Mouse (Mus musculus): ENCODE data around the gene Npas4. TPM values are rescaled to one million over a fixed set of nuclear protein-coding genes. Genes with fewer than 3 reads are reported as not detected.
A peak's percentile ranks its signal among the peaks of the same experiment; 100 is the strongest.

Gene Npas4
- 10 to 100 TPM in 1 of 2 experiments, 1 to 10 TPM in 1; 9.1 to 10.8 TPM for total RNA-seq (2021)

DNA sequence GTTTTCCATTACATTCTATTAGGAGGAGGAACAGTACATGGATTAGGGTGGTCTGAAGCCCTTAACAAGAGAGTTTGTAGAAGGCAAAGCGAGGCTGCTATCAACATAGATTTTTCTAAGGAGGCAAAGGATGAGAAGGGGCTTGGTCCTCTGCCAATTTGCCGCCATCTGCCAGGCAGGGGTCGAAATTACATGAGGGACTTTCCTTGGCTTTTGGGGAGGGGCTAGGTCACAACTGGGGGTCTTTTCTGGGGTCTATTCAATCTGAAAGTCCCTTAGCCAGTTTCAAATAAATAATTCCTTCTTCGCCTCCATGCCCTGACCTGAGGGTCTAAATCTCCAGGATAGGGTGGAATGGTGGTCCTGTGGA, at the start of gene Npas4:
Gene Npas4, minus strand, starts transcription at position 61 of the 370 bp plus-strand sequence.
- peak in 1 of 2 experiments; percentile 47 for DNase-seq (ENCODE audit: extremely low spot score in 1 of 2, low spot score in 2 of 2)
- intact Hi-C loops (cut with DNase I): no loop called here

DNA sequence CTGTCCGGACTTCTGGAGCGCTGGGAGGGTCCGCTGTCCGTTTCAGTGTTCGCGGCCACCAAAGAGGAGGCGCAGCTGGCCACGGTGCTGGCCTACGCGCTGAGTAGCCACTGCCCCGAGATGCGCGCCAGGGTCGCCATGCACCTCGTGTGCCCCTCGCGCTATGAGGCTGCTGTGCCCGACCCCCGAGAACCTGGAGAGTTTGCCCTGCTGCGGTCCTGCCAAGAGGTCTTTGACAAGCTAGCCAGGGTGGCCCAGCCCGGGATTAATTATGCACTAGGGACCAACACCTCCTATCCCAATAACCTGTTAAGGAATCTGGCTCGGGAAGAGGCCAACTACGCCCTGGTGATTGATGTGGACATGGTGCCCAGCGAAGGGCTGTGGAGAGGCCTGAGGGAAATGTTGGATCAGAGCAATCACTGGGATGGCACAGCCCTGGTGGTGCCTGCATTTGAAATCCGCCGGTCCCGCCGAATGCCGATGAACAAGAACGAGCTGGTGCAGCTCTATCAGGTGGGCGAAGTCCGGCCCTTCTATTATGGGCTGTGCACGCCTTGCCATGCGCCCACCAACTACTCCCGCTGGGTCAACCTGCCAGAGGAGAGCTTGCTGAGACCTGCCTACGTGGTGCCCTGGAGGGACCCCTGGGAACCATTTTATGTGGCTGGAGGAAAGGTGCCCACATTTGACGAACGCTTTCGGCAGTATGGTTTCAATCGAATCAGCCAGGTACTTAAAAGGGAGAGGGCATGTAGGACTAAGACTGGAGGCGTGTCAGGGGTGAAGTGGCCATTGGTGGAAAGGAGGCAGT, 49.4 kb upstream of the Npas4 start:
- DNase-seq (ENCODE audit: extremely low spot score in 1 of 2, low spot score in 2 of 2): peak in 1 of 2 experiments; percentile 50
- intact Hi-C loops (cut with DNase I): no loop called here

DNA sequence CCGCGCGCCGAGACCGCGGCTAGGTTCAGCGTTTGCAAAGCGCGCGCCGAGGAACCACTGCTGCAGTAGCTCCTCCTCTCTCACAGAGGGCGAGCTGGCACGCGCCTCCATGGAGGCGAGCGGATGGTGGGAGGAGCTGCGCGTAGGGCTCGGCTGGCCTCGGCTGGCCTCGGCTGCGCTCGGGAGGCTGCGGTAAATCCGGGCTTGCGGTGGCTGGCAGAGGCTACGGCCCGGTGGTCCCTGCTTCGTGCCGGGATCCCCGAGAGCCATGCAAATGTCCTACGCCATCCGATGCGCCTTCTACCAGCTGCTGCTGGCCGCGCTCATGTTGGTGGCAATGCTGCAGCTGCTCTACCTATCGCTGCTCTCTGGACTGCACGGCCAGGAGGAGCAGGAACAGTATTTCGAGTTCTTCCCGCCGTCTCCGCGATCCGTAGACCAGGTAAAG, 48.6 kb upstream of the Npas4 start, which contains the start of the genes B4gat1 and AC124502.3:
Gene B4gat1, plus strand, starts transcription at position 118 of the 448 bp plus-strand sequence.
Gene AC124502.3, plus strand, starts transcription at position 183 of the 448 bp plus-strand sequence.
- peak; percentile 89 to 95 for DNase-seq (ENCODE audit: extremely low spot score in 1 of 2, low spot score in 2 of 2)
- intact Hi-C loops (cut with DNase I): no loop called here

DNA sequence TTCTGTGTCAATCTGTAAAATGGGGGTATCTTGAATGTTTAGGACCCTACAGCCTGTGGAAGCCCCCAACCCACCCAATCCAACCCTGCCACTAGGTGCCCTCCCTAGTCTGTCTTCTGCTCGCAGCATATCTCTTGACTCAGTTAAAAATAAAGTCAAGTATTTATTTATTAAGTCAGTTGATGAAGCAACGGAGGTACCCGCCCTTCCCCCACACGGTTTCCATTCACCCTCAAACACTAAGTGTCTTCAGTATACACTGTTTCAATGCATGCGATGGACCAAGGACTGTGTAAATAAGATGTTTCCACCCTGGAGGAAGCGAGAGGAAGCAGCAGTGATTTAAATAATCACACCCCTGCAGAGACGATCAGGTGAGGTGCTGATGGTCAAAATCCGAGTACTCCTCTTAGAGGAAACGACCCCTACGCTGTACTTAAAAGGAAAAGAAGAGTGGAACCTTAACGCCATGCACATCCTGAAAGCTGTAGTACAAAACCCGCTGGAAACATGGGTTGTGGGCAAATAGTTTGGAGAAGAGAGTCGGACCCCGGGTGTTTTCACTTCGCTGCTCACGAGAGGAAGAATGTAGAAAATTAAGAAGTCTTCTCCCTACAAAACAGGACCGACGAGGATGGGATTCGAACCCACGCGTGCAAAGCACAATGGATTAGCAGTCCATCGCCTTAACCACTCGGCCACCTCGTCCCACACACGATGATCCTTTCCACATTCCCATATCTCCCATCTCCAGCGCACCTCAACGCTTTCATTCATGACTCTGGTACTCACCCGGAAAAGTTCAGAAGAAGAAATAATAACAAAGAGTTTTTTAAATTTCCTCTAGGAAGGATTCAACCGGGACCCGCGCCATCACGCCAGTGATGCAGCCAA, 47.8 kb upstream of the Npas4 start:
- intact Hi-C loops (cut with DNase I): no loop called here
- DNase-seq (ENCODE audit: extremely low spot score in 1 of 2, low spot score in 2 of 2): peak; percentile 77 to 82

DNA sequence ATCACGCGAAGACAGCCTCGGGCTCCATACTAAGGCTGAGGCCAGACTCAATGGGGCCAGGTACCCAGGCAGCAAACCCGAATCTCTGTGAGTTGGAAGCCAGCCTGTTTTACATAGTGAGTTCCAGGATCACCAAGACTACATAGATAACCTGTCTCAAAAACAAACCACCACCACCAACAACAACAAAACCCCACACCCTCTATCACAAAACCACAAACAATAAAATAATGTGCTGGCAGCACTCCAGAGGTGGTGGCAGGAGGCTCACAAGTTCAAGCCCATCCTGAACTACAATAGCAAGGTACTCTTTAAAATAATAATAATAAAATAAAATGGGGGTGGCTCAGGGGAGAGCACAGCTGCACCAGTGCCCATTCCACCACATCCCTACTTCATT, 46.5 kb upstream of the Npas4 start:
- intact Hi-C loops (cut with DNase I): no loop called here
- DNase-seq (ENCODE audit: extremely low spot score in 1 of 2, low spot score in 2 of 2): no peak

DNA sequence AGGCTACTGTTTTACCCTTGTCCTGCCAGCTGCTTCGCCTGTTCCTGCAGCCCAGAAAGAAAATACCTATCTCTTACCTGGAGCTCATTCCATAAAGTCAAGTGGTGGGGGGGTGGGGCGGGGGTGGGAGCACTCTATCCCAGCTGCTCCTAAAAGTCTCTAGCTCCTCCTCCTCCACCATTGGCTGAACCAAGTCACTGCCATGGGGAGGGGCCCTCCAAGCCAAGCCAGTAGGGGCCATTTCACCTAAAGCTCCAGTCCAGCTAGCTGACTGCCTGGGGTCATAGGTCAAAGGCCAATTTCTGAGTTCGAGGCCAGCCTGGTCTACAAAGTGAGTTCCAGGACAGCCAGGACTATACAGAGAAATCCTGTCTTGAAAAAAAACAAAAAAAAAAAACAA, 42.6 kb upstream of the Npas4 start:
- intact Hi-C loops (cut with DNase I): no loop called here

DNA sequence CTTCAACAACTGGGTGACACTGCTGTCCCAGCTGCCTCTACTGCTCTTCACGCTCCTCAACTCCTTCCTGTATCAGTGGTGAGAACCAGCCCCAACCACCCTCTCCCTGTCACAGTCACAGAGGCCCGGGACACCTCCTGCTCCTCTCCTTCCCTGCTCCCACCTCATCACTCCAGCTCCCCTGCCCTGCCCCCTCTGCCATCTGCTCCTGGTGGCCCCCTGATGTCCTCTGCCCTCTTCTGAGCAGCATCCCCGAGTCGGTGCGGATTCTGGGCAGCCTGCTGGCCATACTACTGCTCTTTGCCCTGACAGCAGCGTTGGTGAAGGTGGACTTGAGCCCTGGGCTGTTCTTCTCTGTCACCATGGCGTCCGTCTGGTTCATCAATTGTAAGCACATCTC, 36.0 kb upstream of the Npas4 start:
- peak in 1 of 2 experiments; percentile 30 for DNase-seq (ENCODE audit: extremely low spot score in 1 of 2, low spot score in 2 of 2)
- intact Hi-C loops (cut with DNase I): no loop called here

More for the DNA sequence above, 42.6 kb upstream of the Npas4 start:
- peak in 1 of 2 experiments; percentile 28 for DNase-seq (ENCODE audit: extremely low spot score in 1 of 2, low spot score in 2 of 2)

DNA sequence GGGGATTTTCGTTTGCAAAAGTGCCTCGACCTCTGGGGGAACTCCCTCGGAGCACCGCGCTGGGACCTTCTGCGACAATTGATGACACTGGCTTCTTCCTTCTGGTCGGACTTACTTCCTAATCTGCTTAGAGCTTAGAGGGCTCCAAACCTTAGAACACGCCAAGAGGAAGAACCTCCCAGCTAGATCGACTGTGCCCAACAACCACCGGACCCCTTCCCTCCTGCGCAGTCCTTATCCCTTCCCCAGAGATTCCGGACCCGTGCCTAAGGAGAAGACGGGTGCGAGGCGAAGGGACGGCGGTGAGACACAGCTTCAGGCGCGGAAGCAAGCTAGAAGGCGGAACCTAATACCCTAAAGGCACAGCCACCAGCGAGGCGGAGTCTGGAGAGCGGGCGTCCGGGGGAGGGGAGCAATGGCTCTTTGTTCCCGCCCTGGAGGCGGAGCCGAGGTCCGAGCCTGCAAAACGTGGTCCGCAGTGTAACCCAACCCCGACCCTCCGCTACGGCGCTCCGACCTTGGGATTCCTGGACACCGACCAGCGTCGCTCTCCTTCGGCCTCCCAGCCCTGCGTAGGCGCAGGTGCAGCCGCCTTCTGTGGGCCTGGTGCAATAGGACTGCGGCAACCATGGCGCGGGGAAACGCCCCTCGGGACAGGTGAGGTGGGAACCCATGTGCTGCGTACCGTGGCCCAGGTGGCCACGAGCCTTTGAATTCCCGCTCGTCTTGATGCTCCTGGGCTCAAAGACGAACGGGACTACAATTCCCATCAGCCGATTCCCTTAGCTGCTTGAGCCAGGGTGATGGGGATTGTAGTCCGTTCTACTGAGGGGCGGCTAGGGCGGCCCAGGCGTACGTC, 33.7 kb upstream of the Npas4 start, which contains the start of gene Slc29a2:
Gene Slc29a2, plus strand, starts transcription at position 240 of the 859 bp plus-strand sequence.
- intact Hi-C loops (cut with DNase I): no loop called here

DNA sequence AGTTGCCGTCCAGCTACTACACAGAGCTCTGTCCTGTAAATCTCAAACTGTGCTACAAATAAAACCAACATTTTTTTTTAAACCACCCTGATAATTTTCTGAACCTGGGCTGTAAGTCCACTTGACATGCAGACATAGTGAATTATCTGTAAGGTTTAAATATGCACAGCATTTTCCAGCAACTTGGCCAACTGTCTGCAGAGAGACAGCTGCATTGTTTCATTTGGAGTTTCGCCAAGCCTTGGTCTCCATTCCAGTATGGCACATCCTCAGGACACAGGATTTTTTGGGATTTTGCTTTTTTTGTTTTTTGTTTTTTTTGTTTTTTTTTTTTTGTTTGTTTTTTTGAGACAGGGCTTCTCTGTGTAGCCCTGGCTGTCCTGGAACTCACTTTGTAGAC, 31.3 kb upstream of the Npas4 start:
- intact Hi-C loops (cut with DNase I): no loop called here
- no peak for DNase-seq (ENCODE audit: extremely low spot score in 1 of 2, low spot score in 2 of 2)

More for the DNA sequence above, 33.7 kb upstream of the Npas4 start, which contains the start of gene Slc29a2:
- DNase-seq (ENCODE audit: extremely low spot score in 1 of 2, low spot score in 2 of 2): peak; percentile 85 to 95

DNA sequence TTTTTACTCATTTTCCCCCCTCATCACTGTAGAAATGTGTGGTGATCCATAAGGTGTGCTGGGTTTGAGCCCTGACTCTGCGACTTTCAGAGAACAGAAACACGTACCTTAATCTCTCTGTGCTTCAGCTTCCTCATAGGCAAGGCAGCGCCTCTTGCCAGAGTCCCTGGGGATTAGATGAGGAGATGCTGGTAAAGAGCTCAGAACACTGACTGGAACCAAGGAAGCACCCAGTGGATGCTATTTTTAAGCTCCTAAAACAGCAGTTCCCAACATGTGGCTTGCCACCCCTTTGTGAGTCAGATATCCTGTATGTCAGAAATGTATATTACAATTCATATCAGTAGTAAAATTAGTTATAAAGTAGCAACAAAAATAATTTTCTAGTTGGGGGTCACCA, 28.1 kb upstream of the Npas4 start:
- intact Hi-C loops (cut with DNase I): no loop called here

DNA sequence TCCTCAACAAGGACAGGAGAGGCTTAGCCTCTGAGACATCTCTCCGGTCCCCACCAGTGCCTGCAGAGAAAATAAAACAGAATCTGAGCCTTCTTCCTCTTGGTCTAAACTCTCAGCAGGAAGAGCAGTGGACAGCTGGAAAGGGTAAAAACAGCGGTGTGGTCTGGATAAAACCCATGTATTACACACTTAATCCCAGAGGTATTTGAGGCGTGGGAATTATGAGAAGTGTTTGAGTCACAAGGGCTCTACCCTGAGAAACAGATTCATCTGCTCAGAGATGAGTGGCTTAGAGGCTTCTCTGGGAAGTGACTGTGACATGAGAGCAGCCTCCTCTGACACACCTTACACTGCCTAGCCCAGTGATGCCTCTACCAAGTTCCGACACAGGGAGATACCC, 27.5 kb upstream of the Npas4 start:
- intact Hi-C loops (cut with DNase I): no loop called here
- no peak for DNase-seq (ENCODE audit: extremely low spot score in 1 of 2, low spot score in 2 of 2)

More for the DNA sequence above, 28.1 kb upstream of the Npas4 start:
- DNase-seq (ENCODE audit: extremely low spot score in 1 of 2, low spot score in 2 of 2): no peak

DNA sequence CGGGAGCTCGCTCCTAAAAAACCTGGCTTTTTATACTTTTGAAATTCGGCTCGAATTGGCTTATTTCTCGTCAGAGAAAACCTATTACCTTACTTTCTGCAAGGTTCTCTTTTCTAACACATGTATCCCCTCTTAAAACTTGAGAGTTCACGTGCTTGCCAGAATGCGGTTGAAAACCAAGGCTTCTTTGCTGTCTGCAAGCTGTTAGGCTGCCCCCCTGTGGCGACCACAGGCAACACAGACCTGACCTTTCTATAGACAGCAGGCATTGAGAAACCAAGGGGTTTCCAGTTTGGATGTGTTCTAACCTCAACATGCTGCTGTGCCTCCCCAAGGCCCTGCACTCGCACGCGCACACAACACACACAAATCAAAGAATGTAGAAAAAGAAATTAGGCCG, 26.7 kb upstream of the Npas4 start:
- DNase-seq (ENCODE audit: extremely low spot score in 1 of 2, low spot score in 2 of 2): peak in 1 of 2 experiments; percentile 85
- intact Hi-C loops (cut with DNase I): no loop called here

DNA sequence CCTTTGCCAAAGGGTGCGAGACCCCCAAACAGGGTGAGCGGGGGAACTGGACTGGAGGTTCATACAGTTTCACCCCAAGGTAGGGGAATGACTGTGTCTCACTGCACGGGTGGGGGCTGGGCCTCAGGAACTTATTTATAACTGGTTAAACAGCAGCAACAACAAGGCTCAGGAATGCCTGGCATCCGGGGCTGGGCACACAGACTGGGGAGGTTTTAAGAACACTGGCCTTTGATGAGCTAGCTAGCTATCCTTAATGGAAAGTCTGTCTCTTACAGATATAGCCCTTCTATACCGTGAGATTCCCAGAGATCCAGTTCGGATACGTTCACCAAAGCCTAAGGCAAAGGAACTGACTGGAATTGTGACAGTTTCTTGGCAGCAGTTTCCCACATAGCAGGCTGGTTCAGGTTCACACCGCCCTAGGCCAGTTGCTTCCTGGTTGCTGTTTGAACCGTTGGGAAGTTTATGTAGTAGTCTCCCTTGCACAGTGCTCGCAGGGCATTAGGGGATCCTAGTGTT, 26.2 kb upstream of the Npas4 start:
- DNase-seq (ENCODE audit: extremely low spot score in 1 of 2, low spot score in 2 of 2): peak in 1 of 2 experiments; percentile 63
- intact Hi-C loops (cut with DNase I): no loop called here

DNA sequence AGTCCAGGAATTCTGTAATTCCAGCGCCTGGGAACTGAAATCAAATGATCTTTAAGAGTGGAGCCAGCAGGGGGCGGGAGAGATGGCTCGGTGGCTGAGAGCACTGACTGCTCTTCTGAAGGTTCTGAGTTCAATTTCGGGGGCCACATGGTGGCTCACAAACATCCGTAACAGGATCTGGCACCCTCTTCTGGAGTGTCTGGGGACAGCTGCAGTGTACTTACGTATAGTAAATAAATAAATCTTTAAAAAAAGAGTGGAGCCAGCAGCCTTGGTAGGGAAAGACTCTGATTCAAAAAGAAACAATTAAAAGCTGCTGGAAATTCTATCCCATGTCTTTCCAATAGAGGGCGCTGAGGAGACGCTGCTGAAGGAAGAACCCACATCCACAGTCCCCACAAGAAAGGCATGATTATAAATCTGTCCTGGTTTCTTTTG, 24.9 kb upstream of the Npas4 start:
- intact Hi-C loops (cut with DNase I): no loop called here
- DNase-seq (ENCODE audit: extremely low spot score in 1 of 2, low spot score in 2 of 2): no peak

DNA sequence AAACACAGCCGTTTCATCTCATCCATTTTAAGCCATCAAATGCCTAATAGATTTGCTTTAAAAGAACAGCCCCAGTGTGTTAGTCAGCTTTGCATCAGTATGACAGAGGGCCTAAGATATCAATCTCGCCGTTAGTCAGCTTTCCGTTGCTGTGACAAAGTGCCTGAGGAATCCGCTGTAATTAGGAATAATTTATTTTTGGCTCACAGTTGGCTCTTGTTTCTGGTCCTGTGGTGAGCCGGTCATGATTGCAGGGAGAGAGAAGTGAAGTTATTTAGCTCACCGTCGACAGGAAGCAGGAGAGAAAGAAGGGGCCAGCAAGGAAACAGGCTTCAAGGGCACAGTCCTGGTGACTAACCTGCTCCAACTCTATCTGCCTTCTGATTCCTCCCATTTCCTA, 23.0 kb upstream of the Npas4 start:
- no peak for DNase-seq (ENCODE audit: extremely low spot score in 1 of 2, low spot score in 2 of 2)
- intact Hi-C loops (cut with DNase I): no loop called here

DNA sequence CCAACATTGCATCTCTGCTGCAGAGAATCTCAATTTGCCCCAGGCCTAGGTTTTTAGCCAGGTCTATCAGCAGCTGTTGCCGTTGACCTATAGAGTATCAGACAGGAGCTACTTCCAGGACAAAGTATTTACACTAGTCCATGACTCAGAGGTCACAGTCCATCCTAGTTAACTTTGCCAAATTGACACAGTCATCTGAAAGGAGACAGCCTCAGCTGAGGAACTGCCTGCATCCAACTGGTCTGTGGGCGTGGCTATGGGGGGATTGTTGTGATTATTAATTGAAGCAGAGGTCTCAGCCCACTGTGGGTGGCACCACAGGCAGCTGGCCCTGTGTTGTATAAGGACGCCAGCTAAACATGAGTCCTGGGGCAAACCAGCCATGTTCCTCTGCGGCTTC, 14.8 kb upstream of the Npas4 start:
- no peak for DNase-seq (ENCODE audit: extremely low spot score in 1 of 2, low spot score in 2 of 2)
- intact Hi-C loops (cut with DNase I): loop anchor here (5.0 kb wide), 1 partner anchor 38 kb away; no protein-coding TSS in a partner anchor

DNA sequence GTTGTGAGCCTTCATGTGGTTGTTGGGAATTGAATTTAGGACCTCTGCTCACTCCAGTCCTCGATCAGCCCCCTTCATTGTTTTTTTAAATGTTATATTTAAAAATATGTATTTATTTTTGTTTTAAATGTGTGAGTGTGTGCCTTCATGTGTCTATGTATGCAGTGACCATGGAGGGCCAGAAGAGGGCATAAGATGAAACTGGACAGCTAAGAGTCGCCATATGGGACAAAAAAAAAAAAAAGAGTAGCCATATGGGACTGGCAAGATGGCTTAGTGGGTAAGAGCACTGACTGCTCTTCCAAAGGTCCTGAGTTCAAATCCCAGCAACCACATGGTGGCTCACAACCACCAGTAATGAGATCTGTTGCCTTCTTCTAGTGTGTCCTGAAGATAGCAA, 13.5 kb upstream of the Npas4 start:
- intact Hi-C loops (cut with DNase I): loop anchor here (5.0 kb wide), 1 partner anchor 36 kb away; no protein-coding TSS in a partner anchor
- peak in 1 of 2 experiments; percentile 11 for DNase-seq (ENCODE audit: extremely low spot score in 1 of 2, low spot score in 2 of 2)
